Mouse (Mus musculus) gastrocnemius, postnatal 14 days (tissue): ENCODE data around the gene Sash1. TPM values are rescaled to one million over a fixed set of nuclear protein-coding genes. Genes with fewer than 3 reads are reported as not detected.

Source experiments
- DNase-seq: peaks from one replicate; pipeline ENCODE4 v3.0.0; 2021; ENCODE audit warnings: mixed read lengths
- intact Hi-C: fragments of 180-260 bp; cut with DNase I; formaldehyde crosslinking; loops from one replicate; pipeline ENCODE4 v1.15.1; 2025; ENCODE audit warnings: low total_unique reads
- total RNA-seq, 2 experiments: library from RNA; stranded (reverse); gene quantifications; 2 replicates each; pipeline ENCODE4 v1.2.3; 2021

Gene Sash1
- total RNA-seq, 2 experiments from 2014 or later, result 28.0 to 32.1 TPM

GRCm38 (mm10) chr10:8910237-8910990, 24.5 kb upstream of the Sash1 start:
- intact Hi-C loops, result no loop called here
- DNase-seq, result no peak

DNA sequence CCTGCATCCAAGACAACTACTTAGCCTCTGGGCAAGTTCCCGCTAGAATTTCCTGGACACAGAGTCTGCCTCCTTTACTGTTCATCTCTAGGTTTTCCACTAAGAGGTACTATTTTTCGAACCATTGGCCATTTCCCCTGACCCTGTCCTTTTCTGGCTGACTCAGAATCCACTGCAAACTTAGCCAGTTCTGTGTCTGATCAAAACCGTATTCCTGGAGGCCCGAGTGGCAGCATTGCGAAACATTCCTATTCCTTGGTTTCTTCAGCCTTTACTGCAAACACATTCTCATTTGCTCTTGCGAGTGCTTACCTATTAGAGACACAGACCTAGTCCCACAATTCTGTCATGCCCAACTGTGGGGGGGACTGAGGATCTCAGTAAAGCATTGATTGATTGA, 17.2 kb upstream of the Sash1 start:
- no peak for DNase-seq
- intact Hi-C loops, result no loop called here

DNA sequence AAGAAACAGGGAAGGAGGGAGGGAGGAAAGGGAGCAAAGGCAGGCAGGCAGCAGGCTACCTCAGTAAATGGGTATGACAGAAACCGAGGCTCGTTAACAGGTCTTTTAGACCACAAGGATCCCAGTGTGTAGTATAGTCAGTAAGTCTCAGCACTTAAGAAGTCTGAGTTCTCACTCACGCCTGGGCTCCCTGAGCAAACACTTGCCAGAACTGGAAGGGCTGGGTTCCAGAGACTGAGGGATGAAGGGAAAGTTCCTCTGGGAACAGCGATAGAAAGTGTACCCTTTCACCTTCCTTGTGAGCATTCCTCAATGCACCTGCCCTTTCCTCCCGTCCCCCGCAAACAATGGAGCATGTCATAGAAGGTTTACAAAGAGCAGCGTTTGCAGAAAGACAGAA, 16.5 kb upstream of the Sash1 start:
- no peak for DNase-seq
- intact Hi-C loops, result no loop called here

GRCm38 (mm10) chr10:8898831-8899511, 13.1 kb upstream of the Sash1 start:
- DNase-seq, result no peak
- intact Hi-C loops, result no loop called here

DNA sequence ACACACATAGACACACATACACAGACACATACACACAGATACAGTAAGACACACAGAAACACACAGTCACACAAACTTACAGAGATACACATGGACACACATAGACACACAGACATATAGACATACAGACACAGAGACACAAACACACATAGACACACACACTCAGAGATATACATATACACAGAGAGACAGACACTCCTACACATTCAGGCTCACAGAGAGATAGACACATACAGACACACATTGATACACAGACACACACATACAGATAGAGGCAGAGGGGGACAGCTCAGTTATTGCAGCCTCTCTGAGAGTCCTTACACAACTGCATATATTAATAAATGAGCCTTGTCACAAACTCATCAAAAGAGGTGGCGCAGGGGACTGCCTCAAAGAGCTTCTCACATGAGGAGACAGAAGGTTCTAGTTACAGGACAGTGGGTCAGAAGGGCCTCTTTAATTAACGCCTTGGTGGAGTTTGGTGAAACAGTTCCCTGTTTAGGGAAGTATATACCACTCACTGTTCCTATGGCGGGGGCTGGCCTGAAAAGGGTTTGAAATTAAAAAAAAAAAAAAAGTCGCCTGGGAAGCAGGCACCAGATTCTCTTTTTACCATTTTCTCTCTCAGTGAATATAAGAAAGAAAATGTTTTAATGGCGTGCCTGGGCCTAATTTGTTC, 12.4 kb upstream of the Sash1 start:
- intact Hi-C loops, result no loop called here
- no peak for DNase-seq

- DNase-seq, result no peak
- intact Hi-C loops, result no loop called here
Measured at GRCm38 (mm10) chr10:8894965-8895515, 9.2 kb upstream of the Sash1 start.

DNA sequence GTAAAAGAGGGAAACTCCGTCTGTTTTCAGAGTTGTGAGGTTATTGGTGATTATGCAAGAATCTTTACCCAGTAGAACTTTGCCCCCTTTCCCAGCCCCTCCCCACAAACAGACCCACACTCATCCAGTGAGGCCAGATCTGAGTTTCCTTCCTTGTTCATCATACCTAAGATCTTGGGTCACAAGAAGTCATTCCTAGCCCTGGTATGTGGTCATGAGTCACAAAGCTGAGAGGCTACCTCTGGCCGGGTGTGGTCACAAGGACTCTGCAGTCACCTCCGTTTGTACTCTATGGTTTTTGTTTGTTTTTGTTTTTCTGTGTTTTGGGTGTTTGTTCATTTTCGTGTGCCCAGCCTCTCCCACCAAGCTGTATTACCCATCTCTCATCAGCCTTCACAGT, 4.6 kb upstream of the Sash1 start:
- intact Hi-C loops, result no loop called here
- DNase-seq, result no peak

- DNase-seq, result no peak
- intact Hi-C loops, result no loop called here
Measured at GRCm38 (mm10) chr10:8889341-8889740, 3.5 kb upstream of the Sash1 start.

DNA sequence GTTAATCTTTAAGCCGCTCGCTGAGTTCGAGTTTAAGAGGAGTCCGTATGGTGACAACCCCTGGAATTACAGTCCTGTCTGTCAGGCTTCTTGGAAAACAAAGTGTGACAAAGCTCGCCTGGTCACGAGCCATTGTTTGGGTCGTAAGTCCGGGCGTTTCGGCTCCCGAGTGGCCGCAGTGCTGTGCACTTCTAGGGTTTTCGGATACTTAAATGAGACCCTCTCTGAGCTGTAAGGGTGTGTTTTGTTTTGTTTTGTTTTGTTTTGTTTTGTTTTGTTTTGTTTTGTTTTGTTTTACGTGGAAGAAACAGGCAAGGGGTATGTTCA, 621 bp upstream of the Sash1 start:
- intact Hi-C loops, result no loop called here
- DNase-seq, result no peak

- no peak for DNase-seq
- intact Hi-C loops, result no loop called here
Measured at GRCm38 (mm10) chr10:8885201-8885600, 669 bp downstream of the Sash1 start.

DNA sequence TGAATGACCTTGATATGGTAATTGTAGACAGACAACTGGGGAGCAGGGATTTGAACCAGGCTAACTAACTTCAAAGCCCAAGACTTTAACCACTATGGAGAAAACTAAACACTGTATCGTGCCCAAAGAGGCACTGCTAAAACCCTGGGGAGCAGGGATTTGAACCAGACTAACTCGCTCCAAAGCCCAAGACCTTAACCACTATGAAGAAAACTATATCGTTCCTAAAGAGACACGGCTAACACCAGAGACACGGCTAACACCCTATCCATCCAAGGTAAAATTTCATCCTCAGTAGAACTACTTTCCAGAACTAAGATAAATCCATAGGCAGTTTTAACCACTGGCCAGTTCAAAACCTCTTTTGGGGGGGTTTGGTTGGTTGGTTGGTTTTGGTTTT, 1.3 kb downstream of the Sash1 start:
- intact Hi-C loops, result no loop called here
- DNase-seq, result no peak

DNA sequence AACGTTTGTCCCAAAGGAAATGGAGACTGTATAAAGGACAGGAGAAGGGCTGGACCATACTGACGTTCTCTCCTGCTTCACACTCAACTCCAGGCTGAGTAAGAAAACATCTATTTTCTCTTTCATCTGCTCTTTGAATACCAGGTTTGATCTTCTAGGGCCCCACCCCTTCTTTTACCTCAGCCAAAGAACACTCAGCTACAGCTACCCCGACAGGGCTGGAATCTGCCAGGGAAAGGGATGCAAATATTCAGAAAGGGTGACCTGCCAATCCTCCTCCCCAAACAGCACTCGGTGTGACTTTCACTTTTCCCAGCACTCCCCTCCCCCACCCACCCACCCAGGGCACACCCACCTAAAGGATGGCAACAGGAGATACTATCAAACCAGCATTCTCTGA, 2.2 kb downstream of the Sash1 start:
- intact Hi-C loops, result no loop called here
- DNase-seq, result no peak

DNA sequence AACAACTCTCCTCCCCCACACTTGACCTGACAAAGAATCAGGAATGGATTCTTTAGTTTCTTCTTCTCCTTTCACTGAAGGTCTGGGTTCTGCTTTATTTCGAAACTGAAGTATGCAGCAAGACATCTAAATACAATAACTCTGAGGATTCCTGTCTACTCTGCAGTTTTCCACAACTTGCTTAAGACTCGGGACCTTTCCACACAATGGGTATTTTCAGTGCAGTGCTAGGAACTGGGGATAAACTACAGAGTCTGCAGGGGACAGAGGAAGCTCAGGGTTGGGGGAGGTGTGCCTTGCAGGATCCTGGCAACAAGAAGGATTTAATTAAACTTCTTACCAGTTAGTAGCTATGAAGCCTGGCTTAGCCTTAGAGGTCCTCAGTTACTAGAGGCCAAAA, 4.1 kb downstream of the Sash1 start:
- intact Hi-C loops, result no loop called here
- no peak for DNase-seq

DNA sequence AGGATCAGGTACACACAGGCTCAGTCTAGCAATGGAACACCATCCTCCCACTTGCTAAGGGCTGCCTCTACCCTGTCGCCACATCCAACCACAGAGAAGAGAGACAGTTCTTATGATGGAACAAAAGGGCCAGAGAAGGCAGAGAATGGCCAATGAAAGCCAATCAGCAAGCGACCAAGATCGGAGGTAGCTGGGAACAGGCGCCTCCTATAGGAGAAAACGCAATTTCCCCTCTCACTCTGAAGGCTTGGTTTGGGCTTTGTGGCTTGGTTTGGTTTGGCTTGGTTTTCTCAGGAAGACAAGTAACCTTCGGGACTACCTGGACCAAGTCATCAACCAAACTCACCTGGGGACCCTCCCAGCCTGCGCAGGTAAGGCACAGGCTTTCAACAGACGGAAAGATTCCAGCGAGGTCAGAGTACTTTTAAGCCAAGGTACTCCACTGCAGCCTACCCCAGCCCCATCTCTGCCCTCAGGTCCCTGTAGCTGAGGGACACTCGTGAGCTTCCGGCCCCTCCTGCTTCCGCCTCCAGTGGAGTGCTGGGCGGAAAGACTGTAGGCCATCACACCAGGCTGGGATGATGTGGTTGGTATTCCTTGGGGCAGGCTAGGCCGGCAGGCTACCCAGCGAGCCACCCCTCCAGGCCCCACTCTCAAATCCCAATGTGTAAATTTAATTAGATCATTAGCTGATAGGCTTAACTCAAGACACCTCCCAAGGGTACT, 4.8 kb downstream of the Sash1 start:
- intact Hi-C loops, result no loop called here
- no peak for DNase-seq

DNA sequence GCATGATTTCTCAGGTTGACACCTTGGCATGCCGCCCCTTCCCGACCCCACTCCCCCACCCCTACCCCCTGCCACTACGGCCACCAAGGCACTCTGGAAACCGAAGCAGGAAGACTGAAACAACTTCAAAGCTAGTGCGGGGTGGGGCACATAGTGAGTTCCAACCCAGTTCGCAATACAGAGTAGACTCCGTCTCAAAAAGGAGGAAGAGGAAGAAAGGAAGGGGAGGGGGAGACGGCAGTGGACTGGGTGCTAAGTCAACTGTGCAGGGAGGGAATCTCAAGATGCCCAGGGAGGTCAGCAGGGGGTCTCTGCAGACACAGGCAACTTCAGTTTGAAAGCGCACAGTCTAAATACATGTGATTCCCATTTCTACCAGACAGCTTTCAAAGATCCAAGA, 7.0 kb downstream of the Sash1 start:
- DNase-seq, result no peak
- intact Hi-C loops, result no loop called here

DNA sequence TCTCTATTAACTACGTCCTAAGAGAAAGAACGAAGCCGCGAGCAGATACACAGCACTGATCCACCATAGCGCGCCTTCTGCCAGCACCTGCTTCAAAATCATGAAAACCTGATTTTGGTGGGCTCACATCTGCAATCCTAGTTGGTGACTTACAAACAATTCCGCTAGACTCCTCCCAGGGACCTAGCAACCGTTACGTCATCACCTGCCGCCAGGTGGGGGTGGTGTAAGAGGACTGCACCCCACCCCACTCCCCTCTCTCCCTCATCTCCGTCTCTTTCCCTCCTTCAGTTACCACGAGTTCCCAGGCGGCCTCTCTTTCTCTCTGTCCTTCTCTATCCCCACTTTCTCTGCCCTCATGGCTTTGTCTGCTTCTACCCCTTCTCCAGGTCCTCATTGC, 7.5 kb downstream of the Sash1 start:
- intact Hi-C loops, result no loop called here
- no peak for DNase-seq

DNA sequence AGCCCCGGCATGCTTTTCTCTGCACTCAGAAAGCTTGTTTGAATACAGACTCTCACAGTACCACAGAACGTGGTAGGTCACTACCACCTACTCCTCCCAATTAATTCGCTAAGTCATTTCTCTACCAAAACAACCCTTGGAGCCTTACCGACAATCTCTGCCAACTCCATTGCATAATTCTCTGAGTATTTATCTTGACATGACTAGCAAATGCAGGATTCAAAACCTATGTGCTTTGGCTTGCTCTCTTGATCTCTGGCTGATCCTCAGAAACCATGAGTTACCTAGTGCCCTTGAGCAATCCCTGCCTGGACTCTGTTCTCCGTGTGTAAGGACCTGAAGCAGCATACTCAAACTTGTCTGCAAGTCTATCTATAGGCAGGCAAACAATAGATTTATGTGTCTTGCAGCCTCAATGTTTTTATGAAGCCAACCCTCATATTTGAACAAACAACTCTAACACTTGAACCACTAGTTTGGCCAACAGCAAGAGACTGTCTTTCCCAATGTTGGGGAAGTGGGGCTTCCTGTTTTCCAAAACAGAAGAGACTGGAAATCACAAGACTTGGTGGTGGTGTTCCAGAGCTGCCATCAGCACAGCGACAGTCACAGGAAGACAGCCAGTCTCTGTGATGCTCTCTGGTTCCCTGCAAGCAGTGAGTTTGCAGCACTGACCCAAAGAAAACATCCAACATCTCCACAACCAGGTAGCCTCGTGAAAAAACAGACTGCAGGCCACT, 12.1 kb downstream of the Sash1 start:
- intact Hi-C loops, result no loop called here

GRCm38 (mm10) chr10:8872788-8873187, 13.1 kb downstream of the Sash1 start:
- no peak for DNase-seq
- intact Hi-C loops, result no loop called here

More for the DNA sequence above, 12.1 kb downstream of the Sash1 start:
- no peak for DNase-seq

GRCm38 (mm10) chr10:8871935-8872334, 13.9 kb downstream of the Sash1 start:
- intact Hi-C loops, result no loop called here

More at GRCm38 (mm10) chr10:8871935-8872334, 13.9 kb downstream of the Sash1 start:
- no peak for DNase-seq
